Mouse (Mus musculus) G1E (cell line): ENCODE measurements around the gene Mthfs. TPM values are rescaled to one million over a fixed set of nuclear protein-coding genes. Genes with fewer than 3 reads are reported as not detected.
"Not testable (repeated sequence)": the region's sequence is repeated elsewhere in the genome, so short reads cannot be mapped to it uniquely, and the experiment has no call there.

Experiments used
- ATAC-seq: 2 replicates; pipeline ENCODE4 v1.8.0; 2016; ENCODE audit warnings: mild to moderate bottlenecking; ENCODE audit not compliant: insufficient number of reproducible peaks, poor library complexity, low FRiP score, severe bottlenecking; ENCODE audit errors: extremely low read depth
- DNase-seq: peaks from one replicate; pipeline ENCODE4 v3.0.0; 2012; ENCODE audit warnings: low spot score
- H3K27me3 ChIP-seq: 2 replicates; pipeline ENCODE4 v1.6.1; 2012; ENCODE audit warnings: mild to moderate bottlenecking, low read length, inconsistent platforms; ENCODE audit not compliant: insufficient read depth
- H3K36me3 ChIP-seq: replicated peaks from 2 replicates; pipeline ENCODE3; 2012; ENCODE audit warnings: mild to moderate bottlenecking, inconsistent platforms
- H3K4me1 ChIP-seq: 2 replicates; pipeline ENCODE4 v1.6.1; 2012; ENCODE audit warnings: low read depth, low read length, inconsistent platforms, mixed read lengths; ENCODE audit not compliant: insufficient read depth
- H3K4me3 ChIP-seq: 2 replicates; pipeline ENCODE4 v1.5.1; 2012; ENCODE audit warnings: low read depth, mild to moderate bottlenecking, inconsistent platforms, low read length, moderate library complexity, mixed read lengths
- H3K9me3 ChIP-seq: replicated peaks from 2 replicates; pipeline ENCODE4 v1.6.1; 2012; ENCODE audit warnings: inconsistent platforms
- polyA plus RNA-seq: library from polyadenylated mRNA; stranded (reverse); fragments of >175 nt; gene quantifications from 2 replicates; pipeline ENCODE4 v1.2.3, GENCODE M21; 2012
- total RNA-seq, 2 experiments: library from RNA; stranded (forward) in 1 of 2; stranded (reverse) in 1 of 2; fragments of 200-1000 nt in 1 of 2; fragments of >200 nt in 1 of 2; fragmentation: Nextera tagmentation in 1 of 2; gene quantifications; 2 replicates each; pipeline ENCODE4 v1.2.3; 2014 to 2017

Gene Mthfs
- total RNA-seq (2014; fragmentation: Nextera tagmentation) (14.1 and 16.6 TPM in 2 replicates), total RNA-seq (2017) (7.3 and 12.8 TPM in 2 replicates), polyA plus RNA-seq (2.3 and 3.8 TPM in 2 replicates)

DNA sequence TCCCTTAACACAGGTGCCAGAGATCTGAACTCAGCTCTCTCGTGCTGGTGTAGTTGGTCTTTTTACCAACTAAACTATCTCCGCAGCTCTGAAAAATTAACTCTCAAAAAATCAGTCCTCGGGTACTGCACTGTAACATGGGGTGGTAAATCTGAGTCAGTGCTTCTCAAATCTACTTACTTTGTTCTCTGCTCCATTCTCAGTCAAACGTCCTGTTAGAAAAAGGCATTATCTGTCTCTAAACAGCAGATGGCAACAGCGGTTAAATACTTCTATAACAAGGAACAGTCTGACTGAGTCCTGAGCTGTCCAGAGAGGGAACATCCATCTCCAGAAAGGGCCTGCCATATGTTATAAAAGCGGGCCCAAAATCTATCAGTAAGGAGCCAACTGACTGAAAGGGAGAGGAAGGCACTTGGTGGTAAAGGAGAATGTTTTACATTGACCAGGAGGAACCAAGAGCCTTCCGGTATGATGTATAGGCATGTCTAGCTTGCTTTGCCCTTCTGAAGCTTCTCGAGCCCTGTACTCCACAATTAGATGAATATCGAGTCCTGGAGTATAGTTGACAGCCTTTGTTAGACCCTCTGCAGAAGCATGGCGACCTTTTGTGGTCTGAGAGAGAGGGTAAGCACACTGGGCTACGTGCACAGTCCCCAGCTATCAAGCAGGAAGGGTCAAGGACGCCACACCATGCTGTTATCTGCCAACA, at the start of gene Mthfs:
Mthfs (plus strand) TSS at position 324 of the 712 bp plus-strand sequence.
- not testable (repeated sequence) for DNase-seq

DNA sequence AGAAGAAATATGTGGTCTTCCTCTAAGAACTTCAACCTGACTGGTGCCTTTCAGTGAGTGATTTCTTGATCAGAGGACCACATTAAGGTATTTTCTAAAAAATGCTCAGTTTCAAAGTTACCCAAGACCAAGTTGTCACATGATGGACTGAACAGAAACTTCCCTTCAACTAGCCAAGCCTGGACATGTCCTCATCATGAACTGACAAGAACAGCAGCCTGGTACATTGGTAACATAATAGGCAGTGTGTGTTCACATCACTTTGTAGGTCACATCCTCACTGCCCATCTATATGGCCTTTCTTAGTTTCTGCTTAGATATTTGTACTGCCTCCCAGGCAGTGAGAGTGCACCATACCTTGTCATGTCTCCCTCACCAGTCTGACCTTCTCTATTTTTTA, 37.9 kb upstream of the Mthfs start:
- ATAC-seq, H3K4me3 ChIP-seq, H3K36me3 ChIP-seq, H3K9me3 ChIP-seq, H3K27me3 ChIP-seq, H3K4me1 ChIP-seq, DNase-seq: not testable (repeated sequence)

More for the DNA sequence above, at the start of gene Mthfs:
- H3K4me3 ChIP-seq = peak within 1 kb of the TSS; percentile 63; the same call in 1 of the 2 replicates
- not testable (repeated sequence) for H3K4me1 ChIP-seq, H3K27me3 ChIP-seq, H3K36me3 ChIP-seq, H3K9me3 ChIP-seq
- 0 out of 2 replicates have a peak, but pooled peaks have one; percentile 18 for ATAC-seq

DNA sequence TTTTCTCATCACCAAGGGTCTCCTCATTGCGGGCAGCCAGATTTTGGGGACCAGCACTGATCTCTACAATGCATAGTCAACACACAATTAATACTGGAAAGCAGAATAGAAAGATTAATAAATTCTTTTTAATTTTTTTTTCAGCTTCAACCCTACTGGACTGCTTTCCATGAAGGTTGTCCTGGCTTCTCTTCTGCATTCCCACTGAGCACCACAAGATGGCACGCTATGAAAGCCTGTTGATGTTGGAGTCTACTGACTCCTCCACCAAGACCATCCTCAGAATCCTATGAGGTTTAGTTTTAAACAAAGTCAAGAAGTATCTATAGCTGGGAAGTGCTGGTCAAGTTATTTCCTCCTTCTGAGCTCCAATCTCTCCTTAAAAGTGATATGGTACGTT, 31.6 kb upstream of the Mthfs start:
- not testable (repeated sequence) for H3K27me3 ChIP-seq, DNase-seq, H3K36me3 ChIP-seq, H3K4me1 ChIP-seq, H3K9me3 ChIP-seq, H3K4me3 ChIP-seq
- ATAC-seq = peak; percentile 34; the same call in 1 of the 2 replicates

DNA sequence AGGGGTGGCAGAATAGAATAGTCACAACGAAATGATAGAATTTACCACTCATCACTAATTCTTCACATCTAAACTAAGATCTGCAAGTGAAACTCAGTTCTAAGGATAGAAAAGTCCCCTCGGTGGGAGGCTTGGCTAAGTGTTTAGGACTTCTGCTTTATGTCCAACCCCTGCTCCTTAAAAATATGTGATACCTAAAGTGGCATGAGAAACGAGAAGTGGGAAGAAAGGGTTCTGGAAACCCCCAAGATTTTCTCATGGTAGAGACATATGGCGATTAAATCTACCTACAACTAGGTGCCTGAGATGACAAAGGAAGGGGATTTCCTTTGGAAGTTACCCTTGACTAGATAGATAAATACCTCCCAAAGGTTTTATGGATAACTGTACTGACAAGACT, 31.0 kb upstream of the Mthfs start:
- H3K9me3 ChIP-seq, ATAC-seq, H3K36me3 ChIP-seq, H3K27me3 ChIP-seq, DNase-seq, H3K4me1 ChIP-seq, H3K4me3 ChIP-seq: not testable (repeated sequence)

DNA sequence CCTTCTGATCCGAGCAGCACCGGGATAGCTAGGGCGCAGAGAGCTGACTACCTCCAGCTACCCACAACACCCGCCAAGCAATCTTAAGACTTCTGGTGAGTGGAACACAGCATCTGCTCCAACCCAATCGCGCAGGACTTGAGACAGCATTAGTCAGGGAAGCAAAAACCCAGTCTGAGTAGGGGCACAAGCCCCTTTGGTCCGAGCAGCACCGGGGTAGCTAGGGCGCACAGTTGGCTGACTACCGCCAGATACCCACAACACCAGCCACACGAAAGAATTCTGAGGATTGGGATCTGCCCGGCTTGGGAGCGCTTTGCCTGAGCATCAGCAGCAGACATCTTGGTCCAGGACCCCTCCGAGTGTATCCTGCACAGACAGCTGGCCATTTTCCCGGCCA, 23.5 kb upstream of the Mthfs start:
- not testable (repeated sequence) for DNase-seq, ATAC-seq, H3K4me1 ChIP-seq, H3K4me3 ChIP-seq, H3K27me3 ChIP-seq, H3K36me3 ChIP-seq, H3K9me3 ChIP-seq

DNA sequence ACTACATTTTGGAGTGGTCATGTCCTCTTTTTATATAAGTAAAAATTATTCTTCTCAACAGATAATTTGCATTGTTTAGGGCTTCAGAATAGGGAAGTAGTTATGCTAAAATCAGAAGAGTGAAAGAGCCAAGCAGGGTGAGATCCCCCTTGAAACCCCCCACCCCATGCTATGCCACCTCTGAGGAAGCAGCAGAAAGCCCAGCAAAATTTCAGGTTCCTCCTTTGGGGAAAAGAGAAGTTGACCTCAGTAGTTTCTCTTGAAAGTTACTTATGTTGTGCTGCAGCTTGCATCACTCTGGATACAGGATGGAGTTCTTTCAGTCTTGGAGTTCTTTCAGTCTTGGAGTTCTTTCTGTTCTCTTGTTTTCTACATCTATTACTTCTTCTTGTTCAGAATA, 15.0 kb upstream of the Mthfs start:
- H3K4me3 ChIP-seq, H3K9me3 ChIP-seq, H3K27me3 ChIP-seq, H3K4me1 ChIP-seq, ATAC-seq, H3K36me3 ChIP-seq, DNase-seq: not testable (repeated sequence)

DNA sequence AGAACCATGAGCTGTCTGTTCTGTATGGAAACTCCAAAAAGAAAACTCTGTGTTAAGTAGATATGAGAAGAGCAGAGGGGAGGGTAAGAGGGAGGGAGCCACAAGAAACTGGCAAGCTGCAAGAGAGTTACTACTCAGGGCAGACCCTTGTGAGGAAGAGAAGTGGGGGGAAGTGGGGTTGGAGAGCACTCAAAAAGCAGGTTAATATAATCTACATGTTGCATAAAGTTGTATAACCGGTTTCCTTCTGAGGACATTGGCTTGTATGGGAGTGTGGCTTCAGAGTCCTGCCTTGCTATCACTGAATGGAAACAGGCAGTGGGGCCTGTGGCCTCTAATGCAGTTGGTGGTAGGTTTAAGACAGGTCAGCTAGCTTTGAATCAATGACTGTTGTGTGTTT, 13.0 kb upstream of the Mthfs start:
- H3K27me3 ChIP-seq, DNase-seq, H3K36me3 ChIP-seq, H3K4me3 ChIP-seq, H3K9me3 ChIP-seq, H3K4me1 ChIP-seq, ATAC-seq: not testable (repeated sequence)

DNA sequence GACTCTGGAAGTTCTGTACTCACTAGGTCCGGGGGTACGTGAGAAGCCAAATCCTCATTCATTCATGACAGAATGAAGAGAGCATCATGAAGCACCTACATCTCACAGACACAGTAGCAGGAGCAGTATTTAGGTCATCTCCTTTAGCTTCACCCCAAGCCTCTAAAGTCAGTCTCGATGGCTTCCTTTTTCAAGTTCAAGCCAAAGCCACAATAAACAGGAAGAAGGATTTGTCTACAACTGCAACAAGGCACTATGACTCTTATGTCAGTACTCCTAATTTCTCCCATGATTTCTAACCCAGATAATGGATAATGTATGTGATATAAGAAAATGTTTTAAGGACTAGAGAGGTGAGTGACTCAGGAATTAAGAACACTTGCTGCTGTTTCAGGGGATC, 12.1 kb upstream of the Mthfs start:
- not testable (repeated sequence) for H3K4me1 ChIP-seq, H3K4me3 ChIP-seq, H3K9me3 ChIP-seq, H3K36me3 ChIP-seq, DNase-seq, H3K27me3 ChIP-seq, ATAC-seq

DNA sequence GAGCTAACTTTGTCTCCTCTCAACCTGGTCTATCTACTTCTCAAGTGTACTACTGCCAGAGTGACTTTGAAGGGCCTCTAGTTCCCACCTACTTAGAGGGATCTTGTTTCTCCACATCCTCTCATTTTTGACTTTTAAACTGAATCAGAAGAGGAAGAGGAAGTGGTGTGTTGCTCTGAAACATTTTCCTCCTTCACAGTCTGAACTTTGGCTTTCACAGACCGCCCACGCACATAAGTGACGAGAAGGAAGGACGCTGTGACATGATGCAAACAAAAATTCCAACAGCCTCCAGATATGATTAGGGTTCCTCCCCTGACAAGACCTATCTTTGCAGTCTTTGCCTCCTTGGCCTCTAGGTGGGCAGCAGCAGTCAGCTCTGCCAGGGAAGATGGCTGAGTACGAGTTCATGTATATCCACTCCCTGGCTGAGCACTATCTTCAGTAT, 11.5 kb upstream of the Mthfs start, which contains the start of the genes Bcl2a1b and Gm29094:
Bcl2a1b (plus strand) TSS at position 241 of the 448 bp plus-strand sequence.
Gm29094 (plus strand) TSS at position 411 of the 448 bp plus-strand sequence.
- not testable (repeated sequence) for H3K27me3 ChIP-seq, H3K4me3 ChIP-seq, H3K9me3 ChIP-seq, H3K36me3 ChIP-seq, ATAC-seq, H3K4me1 ChIP-seq, DNase-seq

DNA sequence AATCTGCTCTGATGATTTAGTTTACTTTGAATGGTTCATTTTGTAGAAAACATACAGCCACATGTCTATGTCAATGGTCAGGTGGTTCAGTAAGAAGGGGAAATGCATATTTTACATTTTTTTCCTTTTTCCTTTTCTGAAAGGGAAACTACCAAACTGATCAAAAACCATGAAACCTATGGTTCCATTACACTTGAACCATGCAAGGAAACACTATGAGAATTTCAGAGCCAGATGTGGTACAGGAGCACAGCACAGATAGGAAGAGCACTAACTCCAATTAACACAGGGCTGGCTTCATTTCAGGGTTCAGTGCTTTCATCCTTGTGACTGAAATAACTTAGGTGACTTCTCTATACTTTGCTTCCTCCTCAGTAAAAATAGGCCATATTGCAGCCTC, 8.2 kb upstream of the Mthfs start:
- ATAC-seq, H3K4me3 ChIP-seq, H3K9me3 ChIP-seq: not testable (repeated sequence)

DNA sequence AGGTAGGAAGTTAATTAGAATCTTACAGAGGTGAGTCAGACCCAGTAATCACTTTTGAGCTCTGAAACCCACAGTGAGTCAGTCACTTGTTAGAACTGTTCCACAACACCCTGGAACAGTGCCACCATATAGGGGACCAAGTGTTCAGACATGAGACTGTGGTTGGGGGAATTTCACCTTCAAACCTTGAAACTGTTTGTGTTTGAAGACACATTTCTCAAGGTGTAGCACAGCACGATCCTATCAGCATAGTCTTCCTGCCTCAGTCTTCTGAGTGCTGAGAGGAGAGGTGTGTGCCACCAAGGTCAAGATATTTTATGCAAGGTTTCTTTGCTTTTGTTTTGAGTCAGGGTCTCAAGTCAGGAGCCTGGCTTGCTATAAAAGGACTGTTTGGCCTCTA, 1.5 kb upstream of the Mthfs start:
- not testable (repeated sequence) for H3K36me3 ChIP-seq, H3K4me3 ChIP-seq, ATAC-seq, H3K4me1 ChIP-seq, DNase-seq, H3K27me3 ChIP-seq, H3K9me3 ChIP-seq

More for the DNA sequence above, 8.2 kb upstream of the Mthfs start:
- H3K4me1 ChIP-seq, H3K36me3 ChIP-seq, DNase-seq, H3K27me3 ChIP-seq: not testable (repeated sequence)
